Mouse (Mus musculus) olfactory bulb, adult 2 months (tissue): ENCODE data around the gene Atp6v0e2. TPM values are rescaled to one million over a fixed set of nuclear protein-coding genes. Genes with fewer than 3 reads are reported as not detected.

ENCODE experiments used
- H3K27ac ChIP-seq: fragments of 200-500 bp; 2 replicates; pipeline ENCODE4 v1.5.1; 2012; ENCODE audit warnings: low read depth, low read length; ENCODE audit not compliant: insufficient read depth
- H3K4me1 ChIP-seq: fragments of 200-500 bp; 2 replicates; pipeline ENCODE4 v1.6.1; 2012; ENCODE audit warnings: low read length; ENCODE audit not compliant: control insufficient read depth, insufficient read depth
- H3K4me3 ChIP-seq: fragments of 200-500 bp; 2 replicates; pipeline ENCODE4 v1.5.1; 2012; ENCODE audit warnings: mild to moderate bottlenecking, low read depth, low read length, moderate library complexity; ENCODE audit not compliant: insufficient read depth
- CTCF ChIP-seq: fragments of 200-500 bp; IDR thresholded peaks from 2 replicates; pipeline ENCODE4 v1.5.1; 2012; ENCODE audit warnings: low read depth, mild to moderate bottlenecking, low read length, moderate library complexity; ENCODE audit not compliant: insufficient read depth
- POLR2A ChIP-seq: fragments of 200-500 bp; IDR thresholded peaks from 2 replicates; pipeline ENCODE4 v1.6.1; 2012; ENCODE audit warnings: mild to moderate bottlenecking, low read depth, low read length, moderate library complexity; ENCODE audit not compliant: insufficient read depth
- WGBS: fragments of 180-500 bp; shearing (Covaris S2); methylation state at CpG from one replicate; pipeline ENCODE4 v1.1.7; 2018; 5-methylcytosine and 5-hydroxymethylcytosine counted together
- polyA plus RNA-seq: library from polyadenylated mRNA; stranded (reverse); fragments of >200 nt; gene quantifications from 2 replicates; pipeline ENCODE4 v1.2.4, GENCODE M21; 2012; ENCODE audit warnings: low replicate concordance; ENCODE audit not compliant: missing spikeins, insufficient read depth, insufficient read length

Atp6v0e2 gene
- polyA plus RNA-seq, 1 experiment, result not detected

DNA sequence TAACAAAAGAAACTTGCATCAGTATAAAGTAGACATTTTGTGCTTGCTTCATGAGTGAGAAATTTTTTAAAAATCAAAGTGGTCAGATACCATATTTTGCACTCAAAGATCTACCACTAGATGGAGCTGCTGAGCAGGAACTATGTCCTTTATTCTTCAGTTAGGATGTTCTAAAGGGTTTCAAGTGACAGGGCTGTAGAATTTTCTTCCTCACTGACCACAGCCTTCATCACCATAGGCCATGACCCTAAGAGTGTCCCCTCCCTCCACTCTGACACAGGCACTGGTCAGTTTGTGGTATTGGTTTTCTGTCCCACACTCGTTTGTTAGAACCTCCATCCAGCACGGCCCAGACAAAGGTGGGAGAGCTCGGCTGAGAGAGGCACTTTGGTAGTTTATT lies 44.6 kb downstream of the Atp6v0e2 start:
- no peak overlapping the region for H3K4me3 ChIP-seq
- H3K4me1 ChIP-seq, result peaks cover 2% of the 10 kb centered on the region; the same call in 1 of the 2 replicates
- TF ChIP-seq POLR2A (no peak), CTCF (no peak)
- 55% methylated on average over 3 of the region's 3 CpGs for WGBS
- H3K27ac ChIP-seq, result no peak overlapping the region

- peaks cover 11% of the 10 kb centered on the region for H3K4me1 ChIP-seq
- no peak within 1 kb of the TSS; the same call in 1 of the 2 replicates for H3K27ac ChIP-seq
- H3K4me3 ChIP-seq, result no peak within 1 kb of the TSS
- no peak for TF ChIP-seq CTCF
- WGBS, result 26% methylated on average over 6 of the region's 6 CpGs
Observed at GRCm38 (mm10) chr6:48589194-48589750, 51.9 kb downstream of the Atp6v0e2 start, which contains the start of gene Gm45021. Gene Gm45021 (plus strand): TSS chr6:48589610.

Other genes starting within 250 kb of the Atp6v0e2 start
- gene Krba1, start 142.0 kb upstream of the Atp6v0e2 start, polyA plus RNA-seq, result 129 TPM in 1 of 2 replicates, not detected in the other
- not detected in 2 replicates for gene Zfp467, start 91.8 kb upstream of the Atp6v0e2 start, polyA plus RNA-seq
- gene Sspo, start 89.4 kb upstream of the Atp6v0e2 start, polyA plus RNA-seq, result not detected in 2 replicates
- not detected in 2 replicates for gene Lrrc61, start 17.2 kb downstream of the Atp6v0e2 start, polyA plus RNA-seq
- not detected in 2 replicates for gene Rarres2, start 35.2 kb downstream of the Atp6v0e2 start, polyA plus RNA-seq
- not detected in 2 replicates for gene Gm45021, start 52.0 kb downstream of the Atp6v0e2 start, polyA plus RNA-seq
- not detected in 2 replicates for gene Repin1, start 56.3 kb downstream of the Atp6v0e2 start, polyA plus RNA-seq
- not detected in 2 replicates for gene Gm44965, start 56.3 kb downstream of the Atp6v0e2 start, polyA plus RNA-seq
- gene Zfp775, start 64.4 kb downstream of the Atp6v0e2 start, polyA plus RNA-seq, result not detected in 2 replicates
- gene AI854703, start 89.1 kb downstream of the Atp6v0e2 start, polyA plus RNA-seq, result not detected in 2 replicates
- gene Gimap8, start 109.6 kb downstream of the Atp6v0e2 start, polyA plus RNA-seq, result not detected in 2 replicates
- not detected in 2 replicates for gene Gimap9, start 138.5 kb downstream of the Atp6v0e2 start, polyA plus RNA-seq
- not detected in 2 replicates for gene Gimap4, start 146.9 kb downstream of the Atp6v0e2 start, polyA plus RNA-seq
- 336 TPM in 1 of 2 replicates, not detected in the other for gene Gimap6, start 170.6 kb downstream of the Atp6v0e2 start, polyA plus RNA-seq
- gene Gm28053, start 181.0 kb downstream of the Atp6v0e2 start, polyA plus RNA-seq, result not detected in 2 replicates
- gene Gimap7, start 181.0 kb downstream of the Atp6v0e2 start, polyA plus RNA-seq, result not detected in 2 replicates
- gene Gimap1, start 201.4 kb downstream of the Atp6v0e2 start, polyA plus RNA-seq, result not detected in 2 replicates
- gene Gimap5, start 208.6 kb downstream of the Atp6v0e2 start, polyA plus RNA-seq, result not detected in 2 replicates
- gene Gimap3, start 233.2 kb downstream of the Atp6v0e2 start, polyA plus RNA-seq, result not detected in 2 replicates